Mouse (Mus musculus): ENCODE results near the gene Nadsyn1.
A peak's percentile ranks its signal among the peaks of the same experiment; 100 is the strongest.

Gene Nadsyn1

GRCm38 (mm10) chr7:143755357-143756124 lies 67.1 kb downstream of the Nadsyn1 start:
- DNase-seq (ENCODE audit: low read depth, low spot score), result no peak

GRCm38 (mm10) chr7:143753990-143754715 lies 68.5 kb downstream of the Nadsyn1 start:
- DNase-seq (ENCODE audit: low read depth, low spot score), result peak; percentile 85

- DNase-seq (ENCODE audit: low read depth, low spot score), result no peak
These were observed 70.0 kb downstream of the Nadsyn1 start for GRCm38 (mm10) chr7:143752606-143753005.

GRCm38 (mm10) chr7:143752056-143752455 lies 70.6 kb downstream of the Nadsyn1 start:
- no peak for DNase-seq (ENCODE audit: low read depth, low spot score)

- DNase-seq (ENCODE audit: low read depth, low spot score), result no peak
These were observed 71.3 kb downstream of the Nadsyn1 start for GRCm38 (mm10) chr7:143751380-143751779.

- DNase-seq (ENCODE audit: low read depth, low spot score), result no peak
These were observed 73.6 kb downstream of the Nadsyn1 start for GRCm38 (mm10) chr7:143749045-143749444.

- peak; percentile 91 for DNase-seq (ENCODE audit: low read depth, low spot score)
These were observed 74.4 kb downstream of the Nadsyn1 start for GRCm38 (mm10) chr7:143748041-143748868.
